Mouse (Mus musculus) heart, postnatal 0 days (tissue): ENCODE measurements at regions not wholly inside any gene's neighbourhood (a gene's known extent, or its start where the extent isn't known, plus 50 kb on each side); places are given as distances from the start of the nearest gene placed in this dataset.

Experiments
- CTCF ChIP-seq: IDR thresholded peaks from 2 replicates; pipeline ENCODE4 v1.5.1; 2016; ENCODE audit warnings: antibody characterized with exemption, control low read depth, low read depth
- EP300 ChIP-seq: IDR thresholded peaks from 2 replicates; pipeline ENCODE4 v1.6.1; 2016; ENCODE audit warnings: antibody characterized with exemption, low read depth

GRCm38 (mm10) chr3:34869911-34870310, 219.7 kb downstream of the Sox2 start:
- TF ChIP-seq CTCF (no peak), EP300 (no peak)
